In genomic region chr1:180904815-180905080, GRCm38 (mm10) we compare ENCODE assay signal across 8 mouse cellular contexts. TPM values are rescaled to one million over a fixed set of nuclear protein-coding genes. Genes with fewer than 3 reads are reported as not detected.
DNase-seq lines count a peak whose midpoint lies in the region; ATAC-seq and TF ChIP-seq lines count a peak whose summit lies in the region.

No protein-coding gene starts in this region.

- ATAC-seq in heart, embryonic 16.5 days (replicated peaks; ENCODE audit: extremely low read depth, insufficient read depth, low FRiP score), result 0 out of 2 replicates have a peak, but pooled peaks have one; percentile 4
- ATAC-seq in hindbrain, embryonic 13.5 days (ENCODE audit: low FRiP score), result no peak; the same call in 1 of the 2 replicates
- no peak; the same call in 1 of the 2 replicates for ATAC-seq in midbrain, embryonic 13.5 days

- H3K9ac ChIP-seq in heart, embryonic 16.5 days (ENCODE audit: low read length), result peak overlapping the region; percentile 85
- H3K9ac ChIP-seq in hindbrain, embryonic 13.5 days, result peak overlapping the region; percentile 94
- H3K9ac ChIP-seq in midbrain, embryonic 13.5 days (replicated peaks), result peak overlapping the region; percentile 89

- peak overlapping the region; percentile 89 for H3K4me2 ChIP-seq in heart, embryonic 16.5 days (ENCODE audit: low read depth, low read length)
- peak overlapping the region; percentile 95 for H3K4me2 ChIP-seq in hindbrain, embryonic 13.5 days
- peak overlapping the region; percentile 91 for H3K4me2 ChIP-seq in midbrain, embryonic 13.5 days (replicated peaks)

- H3K36me3 ChIP-seq in heart, embryonic 16.5 days (ENCODE audit: control insufficient read depth, insufficient read depth), result peaks cover 5% of the 10 kb centered on the region
- peaks cover 34% of the 10 kb centered on the region for H3K36me3 ChIP-seq in hindbrain, embryonic 13.5 days
- peaks cover 34% of the 10 kb centered on the region for H3K36me3 ChIP-seq in midbrain, embryonic 13.5 days

- no peak for DNase-seq in heart, postnatal 14 days
- DNase-seq in cerebellum, adult 8-10 months, result no peak
- DNase-seq in right cerebral cortex, postnatal 36 days (ENCODE audit: low spot score in 2 of 2), result no peak
- DNase-seq in kidney, postnatal 36 days, result no peak

- peak overlapping the region; percentile 79 for H3K4me3 ChIP-seq in heart, embryonic 16.5 days (ENCODE audit: low read length)
- H3K4me3 ChIP-seq in bone marrow, adult 2 months (replicated peaks; ENCODE audit: control insufficient read depth, low read depth, low read length), result peak overlapping the region; percentile 98
- peak overlapping the region; percentile 85 for H3K4me3 ChIP-seq in hindbrain, embryonic 13.5 days
- H3K4me3 ChIP-seq in midbrain, embryonic 13.5 days (replicated peaks), result peak overlapping the region; percentile 83

- WGBS in heart, embryonic 16.5 days, result 2% methylated on average over 5 of the region's 5 CpGs
- under 1% methylated on average over 5 of the region's 5 CpGs for WGBS in bone marrow, adult 2 months
- WGBS in hindbrain, embryonic 13.5 days, result 5% methylated on average over 5 of the region's 5 CpGs
- 2% methylated on average over 5 of the region's 5 CpGs for WGBS in midbrain, embryonic 13.5 days

- no peak for TF ChIP-seq CTCF in bone marrow, adult 2 months (IDR thresholded peaks at IDR 0.05; ENCODE audit: control insufficient read depth, insufficient read depth, low read length)

- H3K27me3 ChIP-seq in heart, embryonic 16.5 days (ENCODE audit: control insufficient read depth, insufficient read depth, low read length), result no peaks in the 10 kb centered on the region
- H3K27me3 ChIP-seq in hindbrain, embryonic 13.5 days, result no peaks in the 10 kb centered on the region
- no peaks in the 10 kb centered on the region for H3K27me3 ChIP-seq in midbrain, embryonic 13.5 days

- H3K27ac ChIP-seq in heart, embryonic 16.5 days (ENCODE audit: low read length), result no peak overlapping the region; the same call in 1 of the 2 replicates
- H3K27ac ChIP-seq in bone marrow, adult 2 months (ENCODE audit: control insufficient read depth, insufficient read depth, low read depth, low read length, poor library complexity), result peak overlapping the region; percentile 68
- H3K27ac ChIP-seq in hindbrain, embryonic 13.5 days, result peak overlapping the region; percentile 90; the same call in 1 of the 2 replicates
- peak overlapping the region; percentile 85 for H3K27ac ChIP-seq in midbrain, embryonic 13.5 days

- H3K4me1 ChIP-seq in heart, embryonic 16.5 days (ENCODE audit: control insufficient read depth, insufficient read depth, low read length), result peaks cover 12% of the 10 kb centered on the region
- H3K4me1 ChIP-seq in bone marrow, adult 2 months (ENCODE audit: control insufficient read depth, insufficient read depth, low read length), result no peaks in the 10 kb centered on the region; the same call in 1 of the 2 replicates
- H3K4me1 ChIP-seq in hindbrain, embryonic 13.5 days (replicated peaks), result peaks cover 25% of the 10 kb centered on the region
- H3K4me1 ChIP-seq in midbrain, embryonic 13.5 days (replicated peaks), result peaks cover 24% of the 10 kb centered on the region

- intact Hi-C loops in heart, postnatal 14 days (cut with DNase I), result loop anchor here (2.0 kb wide), 1 partner anchor 40 kb away; no protein-coding TSS in a partner anchor

- H3K9me3 ChIP-seq in heart, embryonic 16.5 days (replicated peaks; ENCODE audit: control insufficient read depth, low read length), result no peaks in the 10 kb centered on the region
- H3K9me3 ChIP-seq in hindbrain, embryonic 13.5 days, result no peaks in the 10 kb centered on the region
- H3K9me3 ChIP-seq in midbrain, embryonic 13.5 days, result no peaks in the 10 kb centered on the region

- no peak for TF ChIP-seq POLR2A in bone marrow, adult 2 months (IDR thresholded peaks at IDR 0.05; ENCODE audit: borderline replicate concordance, control insufficient read depth, low read depth, low read length)

RNA-seq across cellular contexts. Expression of gene Pycr2, which starts 0.7 kb away (rescaled TPM):
- 55.1 and 60.6 TPM in 2 replicates for polyA plus RNA-seq in heart, embryonic 16.5 days (2015; fragmentation: Nextera tagmentation; extraction: Ambion mirVana)
- total RNA-seq in heart, postnatal 14 days (2021), result 10 to 100 TPM; 14.8 to 15.1 TPM
- 32.3 and 48.1 TPM in 2 replicates for polyA plus RNA-seq in bone marrow, adult 2 months (2011; ENCODE audit: insufficient read depth, insufficient read length, low replicate concordance, missing spikeins)
- polyA plus RNA-seq in hindbrain, embryonic 13.5 days (2015; fragmentation: Nextera tagmentation; extraction: Ambion mirVana), result 74.1 and 78.7 TPM in 2 replicates
- polyA plus RNA-seq in midbrain, embryonic 13.5 days (2015; fragmentation: Nextera tagmentation; extraction: Ambion mirVana), result 76.6 and 83.1 TPM in 2 replicates

RNA-seq across cellular contexts. Expression of gene Lefty2, which starts 11.8 kb away (rescaled TPM):
- 0.06 and 0.08 TPM in 2 replicates for polyA plus RNA-seq in heart, embryonic 16.5 days (2015; fragmentation: Nextera tagmentation; extraction: Ambion mirVana)
- under 1 TPM in 1 of 2 experiments, not detected in 1; 0.07 TPM for total RNA-seq in heart, postnatal 14 days (2021)
- 1.4 TPM in 1 of 2 replicates, not detected in the other for polyA plus RNA-seq in bone marrow, adult 2 months (2011; ENCODE audit: insufficient read depth, insufficient read length, low replicate concordance, missing spikeins)
- 0.26 and 0.63 TPM in 2 replicates for polyA plus RNA-seq in hindbrain, embryonic 13.5 days (2015; fragmentation: Nextera tagmentation; extraction: Ambion mirVana)
- polyA plus RNA-seq in midbrain, embryonic 13.5 days (2015; fragmentation: Nextera tagmentation; extraction: Ambion mirVana), result 0.27 and 0.31 TPM in 2 replicates

RNA-seq across cellular contexts. Expression of gene Lefty1, which starts 30.1 kb away (rescaled TPM):
- polyA plus RNA-seq in heart, embryonic 16.5 days (2015; fragmentation: Nextera tagmentation; extraction: Ambion mirVana), result 1.1 and 1.5 TPM in 2 replicates
- under 1 TPM; 0.66 to 0.81 TPM for total RNA-seq in heart, postnatal 14 days (2021)
- 2.6 TPM in 2 replicates for polyA plus RNA-seq in bone marrow, adult 2 months (2011; ENCODE audit: insufficient read depth, insufficient read length, low replicate concordance, missing spikeins)
- 0.23 and 0.58 TPM in 2 replicates for polyA plus RNA-seq in hindbrain, embryonic 13.5 days (2015; fragmentation: Nextera tagmentation; extraction: Ambion mirVana)
- polyA plus RNA-seq in midbrain, embryonic 13.5 days (2015; fragmentation: Nextera tagmentation; extraction: Ambion mirVana), result 0.31 TPM in 1 of 2 replicates, not detected in the other

RNA-seq across cellular contexts. Expression of gene Tmem63a, which starts 37.4 kb away (rescaled TPM):
- polyA plus RNA-seq in heart, embryonic 16.5 days (2015; fragmentation: Nextera tagmentation; extraction: Ambion mirVana), result 11.2 and 14.8 TPM in 2 replicates
- total RNA-seq in heart, postnatal 14 days (2021), result 10 to 100 TPM; 14.9 to 15.3 TPM
- 20.7 and 32.8 TPM in 2 replicates for polyA plus RNA-seq in bone marrow, adult 2 months (2011; ENCODE audit: insufficient read depth, insufficient read length, low replicate concordance, missing spikeins)
- 1.5 and 1.8 TPM in 2 replicates for polyA plus RNA-seq in hindbrain, embryonic 13.5 days (2015; fragmentation: Nextera tagmentation; extraction: Ambion mirVana)
- 0.93 and 1.8 TPM in 2 replicates for polyA plus RNA-seq in midbrain, embryonic 13.5 days (2015; fragmentation: Nextera tagmentation; extraction: Ambion mirVana)

RNA-seq across cellular contexts. Expression of gene Sde2, which starts 53.8 kb away (rescaled TPM):
- 22.2 and 28.6 TPM in 2 replicates for polyA plus RNA-seq in heart, embryonic 16.5 days (2015; fragmentation: Nextera tagmentation; extraction: Ambion mirVana)
- total RNA-seq in heart, postnatal 14 days (2021), result 10 to 100 TPM; 12.4 to 14.9 TPM
- polyA plus RNA-seq in bone marrow, adult 2 months (2011; ENCODE audit: insufficient read depth, insufficient read length, low replicate concordance, missing spikeins), result 13.9 and 24.7 TPM in 2 replicates
- 29.6 and 31.6 TPM in 2 replicates for polyA plus RNA-seq in hindbrain, embryonic 13.5 days (2015; fragmentation: Nextera tagmentation; extraction: Ambion mirVana)
- polyA plus RNA-seq in midbrain, embryonic 13.5 days (2015; fragmentation: Nextera tagmentation; extraction: Ambion mirVana), result 28.8 and 33.6 TPM in 2 replicates
